Mouse (Mus musculus) forebrain, embryonic 16.5 days (tissue): ENCODE measurements around the gene Abhd17a. TPM values are rescaled to one million over a fixed set of nuclear protein-coding genes. Genes with fewer than 3 reads are reported as not detected.

ENCODE experiments used
- ATAC-seq: fragments of 200-750 bp; cut with Nextera tagmentation; 2 replicates; pipeline ENCODE4 v1.8.0; 2017; ENCODE audit warnings: mild to moderate bottlenecking, moderate library complexity
- H3K27ac ChIP-seq: fragments of 300-500 bp; sonication (generic); 2 replicates; pipeline ENCODE4 v1.5.1; 2014; ENCODE audit warnings: low read length, control low read depth
- H3K27me3 ChIP-seq: fragments of 300-500 bp; sonication (generic); replicated peaks from 2 replicates; pipeline ENCODE4 v1.6.1; 2014; ENCODE audit warnings: low read length; ENCODE audit not compliant: control insufficient read depth, insufficient read depth
- H3K36me3 ChIP-seq: fragments of 300-500 bp; sonication (generic); 2 replicates; pipeline ENCODE4 v1.6.1; 2014; ENCODE audit not compliant: control insufficient read depth, insufficient read depth
- H3K4me1 ChIP-seq: fragments of 300-500 bp; sonication (generic); replicated peaks from 2 replicates; pipeline ENCODE4 v1.6.1; 2014; ENCODE audit warnings: low read length; ENCODE audit not compliant: control insufficient read depth, insufficient read depth
- H3K4me2 ChIP-seq: fragments of 300-500 bp; sonication (generic); 2 replicates; pipeline ENCODE4 v1.6.1; 2014; ENCODE audit warnings: mild to moderate bottlenecking, low read length, control low read depth
- H3K4me3 ChIP-seq: fragments of 300-500 bp; sonication (generic); replicated peaks from 2 replicates; pipeline ENCODE4 v1.5.1; 2014; ENCODE audit warnings: mild to moderate bottlenecking, low read length, control low read depth
- H3K9ac ChIP-seq: fragments of 300-500 bp; sonication (generic); replicated peaks from 2 replicates; pipeline ENCODE4 v1.6.1; 2014; ENCODE audit warnings: low read depth, low read length, control low read depth
- H3K9me3 ChIP-seq: fragments of 300-500 bp; sonication (generic); 2 replicates; pipeline ENCODE4 v1.6.1; 2016; ENCODE audit warnings: low read length; ENCODE audit not compliant: control insufficient read depth
- WGBS: fragments of 180-500 bp; shearing (Covaris S2); extraction: QIAGEN DNeasy Blood & Tissue Kit; methylation state at CpG from one replicate; pipeline ENCODE4 v1.1.7; 2014; 5-methylcytosine and 5-hydroxymethylcytosine counted together
- polyA plus RNA-seq: library from polyadenylated mRNA; unstranded; fragments of >200 nt; fragmentation: Nextera tagmentation; extraction: Ambion mirVana; gene quantifications from 2 replicates; pipeline ENCODE4 v1.2.1, GENCODE M21; 2015

The Abhd17a gene
- polyA plus RNA-seq, 1 experiment from 2014 or later = 92.2 TPM

GRCm38 (mm10) chr10:80583047-80583446 is 7.1 kb downstream of the Abhd17a start:
- H3K4me3 ChIP-seq = no peak overlapping the region
- no peak overlapping the region for H3K27ac ChIP-seq
- 88% methylated on average over 5 of the region's 5 CpGs for WGBS
- H3K4me1 ChIP-seq = peaks cover 15% of the 10 kb centered on the region
- no peaks in the 10 kb centered on the region for H3K27me3 ChIP-seq
- H3K4me2 ChIP-seq = no peak overlapping the region
- H3K9ac ChIP-seq = no peak overlapping the region
- H3K36me3 ChIP-seq = no peaks in the 10 kb centered on the region
- no peak for ATAC-seq
- no peaks in the 10 kb centered on the region for H3K9me3 ChIP-seq

GRCm38 (mm10) chr10:80578911-80579310 is 11.2 kb downstream of the Abhd17a start:
- Histone ChIP-seq H3K27ac (no peak overlapping the region), H3K4me2 (no peak overlapping the region), H3K27me3 (no peaks in the 10 kb centered on the region), H3K4me3 (no peak overlapping the region), H3K4me1 (peaks cover 32% of the 10 kb centered on the region), H3K9me3 (no peaks in the 10 kb centered on the region), H3K9ac (no peak overlapping the region), H3K36me3 (no peaks in the 10 kb centered on the region)
- 6% methylated on average over 8 of the region's 8 CpGs for WGBS
- ATAC-seq = no peak

- ATAC-seq = peak; percentile 9; the same call in 1 of the 2 replicates
- H3K27me3 ChIP-seq = no peaks in the 10 kb centered on the region
- peak overlapping the region; percentile 65 for H3K9ac ChIP-seq
- H3K9me3 ChIP-seq = no peaks in the 10 kb centered on the region
- H3K27ac ChIP-seq = peak overlapping the region; percentile 89
- H3K4me3 ChIP-seq = peak overlapping the region; percentile 70
- H3K4me1 ChIP-seq = peaks cover 39% of the 10 kb centered on the region
- no peaks in the 10 kb centered on the region for H3K36me3 ChIP-seq
- WGBS = under 1% methylated on average over 29 of the region's 29 CpGs
- peak overlapping the region; percentile 87 for H3K4me2 ChIP-seq
Measured at GRCm38 (mm10) chr10:80578131-80578750, 11.9 kb downstream of the Abhd17a start.

GRCm38 (mm10) chr10:80577195-80578130 is 12.7 kb downstream of the Abhd17a start, which contains the start of gene Klf16:
Gene Klf16, minus strand, starts transcription at chr10:80577321.
- Histone ChIP-seq H3K9ac (peak within 1 kb of the TSS; percentile 65), H3K9me3 (no peaks in the 10 kb centered on the region), H3K4me2 (peak within 1 kb of the TSS; percentile 87), H3K27ac (peak within 1 kb of the TSS; percentile 89), H3K4me3 (peak within 1 kb of the TSS; percentile 70), H3K4me1 (peaks cover 40% of the 10 kb centered on the region), H3K27me3 (no peaks in the 10 kb centered on the region), H3K36me3 (no peaks in the 10 kb centered on the region)
- peak; percentile 78 for ATAC-seq
- WGBS = under 1% methylated on average over 86 of the region's 97 CpGs

- Histone ChIP-seq H3K4me1 (peaks cover 44% of the 10 kb centered on the region), H3K4me2 (peak overlapping the region; percentile 87), H3K27ac (peak overlapping the region; percentile 89), H3K27me3 (no peaks in the 10 kb centered on the region), H3K9ac (peak overlapping the region; percentile 65), H3K36me3 (no peaks in the 10 kb centered on the region), H3K9me3 (no peaks in the 10 kb centered on the region), H3K4me3 (peak overlapping the region; percentile 70)
- peak; percentile 0; the same call in 1 of the 2 replicates for ATAC-seq
- 0% methylated on average over 82 of the region's 96 CpGs for WGBS
Measured at GRCm38 (mm10) chr10:80576351-80577194, 13.6 kb downstream of the Abhd17a start.

GRCm38 (mm10) chr10:80575925-80576324 is 14.2 kb downstream of the Abhd17a start:
- no peak for ATAC-seq
- Histone ChIP-seq H3K4me2 (peak overlapping the region; percentile 87), H3K4me1 (peaks cover 51% of the 10 kb centered on the region), H3K9ac (peak overlapping the region; percentile 65), H3K36me3 (no peaks in the 10 kb centered on the region), H3K9me3 (no peaks in the 10 kb centered on the region), H3K4me3 (peak overlapping the region; percentile 70), H3K27ac (no peak overlapping the region), H3K27me3 (no peaks in the 10 kb centered on the region)
- WGBS = 19% methylated on average over 17 of the region's 17 CpGs

- no peak overlapping the region for H3K4me3 ChIP-seq
- H3K9ac ChIP-seq = no peak overlapping the region
- no peaks in the 10 kb centered on the region for H3K9me3 ChIP-seq
- no peak for ATAC-seq
- H3K4me1 ChIP-seq = peaks cover 56% of the 10 kb centered on the region
- no peak overlapping the region for H3K27ac ChIP-seq
- no peaks in the 10 kb centered on the region for H3K27me3 ChIP-seq
- WGBS = 87% methylated on average over 3 of the region's 3 CpGs
- no peak overlapping the region for H3K4me2 ChIP-seq
- H3K36me3 ChIP-seq = no peaks in the 10 kb centered on the region
Measured at GRCm38 (mm10) chr10:80574896-80575295, 15.2 kb downstream of the Abhd17a start.

GRCm38 (mm10) chr10:80573944-80574343 is 16.2 kb downstream of the Abhd17a start:
- 61% methylated on average over 9 of the region's 9 CpGs for WGBS
- no peak overlapping the region for H3K9ac ChIP-seq
- no peak overlapping the region for H3K27ac ChIP-seq
- H3K9me3 ChIP-seq = no peaks in the 10 kb centered on the region
- H3K4me2 ChIP-seq = no peak overlapping the region; the same call in 1 of the 2 replicates
- H3K27me3 ChIP-seq = no peaks in the 10 kb centered on the region
- H3K36me3 ChIP-seq = no peaks in the 10 kb centered on the region
- no peak overlapping the region for H3K4me3 ChIP-seq
- ATAC-seq = no peak
- peaks cover 56% of the 10 kb centered on the region for H3K4me1 ChIP-seq
